Mouse (Mus musculus): ENCODE measurements around the gene Pfdn6. TPM values are rescaled to one million over a fixed set of nuclear protein-coding genes. Genes with fewer than 3 reads are reported as not detected.
"Not testable (repeated sequence)": the region's sequence is repeated elsewhere in the genome, so short reads cannot be mapped to it uniquely, and the experiment has no call there.

The Pfdn6 gene
- polyA plus RNA-seq, 1 experiment from 2014 or later: 145 TPM

GRCm38 (mm10) chr17:33902491-33902890 lies 37.7 kb downstream of the Pfdn6 start:
- Histone ChIP-seq H3K9ac (no peak overlapping the region), H3K9me3 (ENCODE audit: low read depth, low read length) (no peaks in the 10 kb centered on the region), H3K36me3 (ENCODE audit: insufficient read depth) (no peaks in the 10 kb centered on the region), H3K27ac (ENCODE audit: low read depth) (no peak overlapping the region), H3K4me2 (no peak overlapping the region), H3K4me1 (ENCODE audit: insufficient read depth) (no peaks in the 10 kb centered on the region), H3K27me3 (ENCODE audit: insufficient read depth, low read length) (no peaks in the 10 kb centered on the region), H3K4me3 (ENCODE audit: low read depth, low read length) (no peak overlapping the region)
- DNase-seq (no peak), ATAC-seq (ENCODE audit: insufficient read depth) (no peak)
- WGBS: 73% methylated on average over 7 of the region's 7 CpGs
- no peak for TF ChIP-seq CTCF (IDR thresholded peaks at IDR 0.05; ENCODE audit: low read depth)

- no peaks in the 10 kb centered on the region for H3K36me3 ChIP-seq (ENCODE audit: insufficient read depth)
- H3K9ac ChIP-seq: no peak overlapping the region
- no peaks in the 10 kb centered on the region for H3K4me1 ChIP-seq (ENCODE audit: insufficient read depth)
- H3K4me2 ChIP-seq: no peak overlapping the region
- no peak overlapping the region for H3K27ac ChIP-seq (ENCODE audit: low read depth)
- H3K9me3 ChIP-seq (ENCODE audit: low read depth, low read length): no peaks in the 10 kb centered on the region
- ATAC-seq (ENCODE audit: insufficient read depth) (no peak), DNase-seq (no peak)
- no peak for TF ChIP-seq CTCF (IDR thresholded peaks at IDR 0.05; ENCODE audit: low read depth)
- 52% methylated on average over 4 of the region's 4 CpGs for WGBS
- H3K27me3 ChIP-seq (ENCODE audit: insufficient read depth, low read length): no peaks in the 10 kb centered on the region
- H3K4me3 ChIP-seq (ENCODE audit: low read depth, low read length): no peak overlapping the region
Observed at GRCm38 (mm10) chr17:33902079-33902478, 38.1 kb downstream of the Pfdn6 start.

- 65% methylated on average over 4 of the region's 4 CpGs for WGBS
- Histone ChIP-seq H3K4me1 (ENCODE audit: insufficient read depth) (no peaks in the 10 kb centered on the region), H3K27me3 (ENCODE audit: insufficient read depth, low read length) (no peaks in the 10 kb centered on the region), H3K36me3 (ENCODE audit: insufficient read depth) (no peaks in the 10 kb centered on the region), H3K9me3 (ENCODE audit: low read depth, low read length) (no peaks in the 10 kb centered on the region), H3K4me2 (no peak overlapping the region), H3K4me3 (ENCODE audit: low read depth, low read length) (no peak overlapping the region), H3K9ac (no peak overlapping the region), H3K27ac (ENCODE audit: low read depth) (no peak overlapping the region)
- no peak for TF ChIP-seq CTCF (IDR thresholded peaks at IDR 0.05; ENCODE audit: low read depth)
- ATAC-seq (ENCODE audit: insufficient read depth): no peak
- no peak for DNase-seq
Observed at GRCm38 (mm10) chr17:33901653-33902052, 38.5 kb downstream of the Pfdn6 start.

- Histone ChIP-seq H3K27me3 (ENCODE audit: insufficient read depth, low read length) (no peaks in the 10 kb centered on the region), H3K9me3 (ENCODE audit: low read depth, low read length) (no peaks in the 10 kb centered on the region), H3K36me3 (ENCODE audit: insufficient read depth) (no peaks in the 10 kb centered on the region), H3K4me2 (no peak overlapping the region), H3K27ac (ENCODE audit: low read depth) (no peak overlapping the region), H3K4me1 (ENCODE audit: insufficient read depth) (no peaks in the 10 kb centered on the region), H3K4me3 (ENCODE audit: low read depth, low read length) (no peak overlapping the region), H3K9ac (no peak overlapping the region)
- WGBS: 80% methylated on average over 4 of the region's 4 CpGs
- TF ChIP-seq CTCF (IDR thresholded peaks at IDR 0.05; ENCODE audit: low read depth): no peak
- DNase-seq (no peak), ATAC-seq (ENCODE audit: insufficient read depth) (no peak)
Observed at GRCm38 (mm10) chr17:33900989-33901314, 39.2 kb downstream of the Pfdn6 start.

GRCm38 (mm10) chr17:33900281-33900988 lies 39.7 kb downstream of the Pfdn6 start:
- ATAC-seq (ENCODE audit: insufficient read depth) (no peak), DNase-seq (no peak)
- Histone ChIP-seq H3K36me3 (ENCODE audit: insufficient read depth) (no peaks in the 10 kb centered on the region), H3K27me3 (ENCODE audit: insufficient read depth, low read length) (no peaks in the 10 kb centered on the region), H3K9ac (no peak overlapping the region), H3K4me2 (no peak overlapping the region), H3K9me3 (ENCODE audit: low read depth, low read length) (no peaks in the 10 kb centered on the region), H3K4me3 (ENCODE audit: low read depth, low read length) (no peak overlapping the region), H3K4me1 (ENCODE audit: insufficient read depth) (no peaks in the 10 kb centered on the region), H3K27ac (ENCODE audit: low read depth) (no peak overlapping the region)
- WGBS: 53% methylated on average over 7 of the region's 7 CpGs
- TF ChIP-seq CTCF (IDR thresholded peaks at IDR 0.05; ENCODE audit: low read depth): no peak

GRCm38 (mm10) chr17:33899642-33900041 lies 40.5 kb downstream of the Pfdn6 start:
- no peak for TF ChIP-seq CTCF (IDR thresholded peaks at IDR 0.05; ENCODE audit: low read depth)
- no peaks in the 10 kb centered on the region for H3K4me1 ChIP-seq (ENCODE audit: insufficient read depth)
- no peak overlapping the region for H3K27ac ChIP-seq (ENCODE audit: low read depth)
- H3K27me3 ChIP-seq (ENCODE audit: insufficient read depth, low read length): no peaks in the 10 kb centered on the region
- no peak overlapping the region for H3K9ac ChIP-seq
- no peak overlapping the region for H3K4me2 ChIP-seq
- H3K9me3 ChIP-seq (ENCODE audit: low read depth, low read length): no peaks in the 10 kb centered on the region
- H3K36me3 ChIP-seq (ENCODE audit: insufficient read depth): no peaks in the 10 kb centered on the region
- DNase-seq (no peak), ATAC-seq (ENCODE audit: insufficient read depth) (no peak)
- H3K4me3 ChIP-seq (ENCODE audit: low read depth, low read length): no peak overlapping the region
- 87% methylated on average over 4 of the region's 4 CpGs for WGBS

- 82% methylated on average over 4 of the region's 4 CpGs for WGBS
- H3K4me2 ChIP-seq; DNase-seq; ATAC-seq (ENCODE audit: insufficient read depth); H3K4me1 ChIP-seq (ENCODE audit: insufficient read depth); H3K27ac ChIP-seq (ENCODE audit: low read depth); H3K9ac ChIP-seq; H3K4me3 ChIP-seq (ENCODE audit: low read depth, low read length); H3K27me3 ChIP-seq (ENCODE audit: insufficient read depth, low read length); H3K36me3 ChIP-seq (ENCODE audit: insufficient read depth); H3K9me3 ChIP-seq (ENCODE audit: low read depth, low read length): not testable (repeated sequence)
Observed at GRCm38 (mm10) chr17:33898193-33898592, 42.0 kb downstream of the Pfdn6 start.

All from lung, embryonic 14.5 days (tissue).